Mouse (Mus musculus): ENCODE results near the gene Cltb. TPM values are rescaled to one million over a fixed set of nuclear protein-coding genes. Genes with fewer than 3 reads are reported as not detected.

Gene Cltb
- total and polyA plus RNA-seq, 2 experiments from 2014 or later: 256 to 328 TPM

GRCm38 (mm10) chr13:54564232-54565200, 46.6 kb downstream of the Cltb start:
- peak; percentile 73 for ATAC-seq (ENCODE audit: low FRiP score)
- H3K4me2 ChIP-seq (ENCODE audit: low read depth, low read length, poor library complexity, severe bottlenecking): peak overlapping the region; percentile 79

DNA sequence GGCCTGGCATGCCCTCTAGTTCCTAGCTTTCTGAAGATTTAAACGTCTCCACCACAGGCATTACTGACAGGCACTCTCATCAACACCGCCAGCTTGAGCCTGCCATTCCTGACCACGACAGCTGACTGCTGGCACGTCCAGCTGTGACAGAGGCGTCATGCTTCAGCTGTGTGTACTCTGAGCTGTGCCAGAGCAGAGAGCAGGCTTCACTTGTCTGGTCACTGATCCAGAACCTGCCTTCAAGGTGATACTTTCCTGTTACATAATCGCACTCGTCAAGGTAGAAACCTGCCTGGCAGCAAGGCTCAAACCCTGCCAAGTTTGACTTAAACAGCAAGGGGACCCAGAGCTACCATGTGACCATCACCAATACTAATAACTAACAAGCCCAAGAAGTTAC, 48.6 kb downstream of the Cltb start:
- Histone ChIP-seq H3K4me1 (ENCODE audit: insufficient read depth, low read length) (no peaks in the 10 kb centered on the region), H3K4me2 (ENCODE audit: low read depth, low read length, poor library complexity, severe bottlenecking) (no peak overlapping the region), H3K27me3 (ENCODE audit: insufficient read depth, low read length) (no peaks in the 10 kb centered on the region), H3K36me3 (ENCODE audit: insufficient read depth, low read length) (peaks cover 38% of the 10 kb centered on the region), H3K9me3 (ENCODE audit: low read length) (no peaks in the 10 kb centered on the region), H3K27ac (ENCODE audit: low read depth, low read length) (no peak overlapping the region), H3K4me3 (ENCODE audit: low read depth, low read length) (no peak overlapping the region), H3K9ac (replicated peaks; ENCODE audit: low read length, poor library complexity, severe bottlenecking) (no peak overlapping the region)
- ATAC-seq (ENCODE audit: low FRiP score) (no peak), DNase-seq (ENCODE audit: low spot score) (no peak)
- WGBS: 77% methylated on average over 7 of the region's 7 CpGs
- TF ChIP-seq CTCF (IDR thresholded peaks at IDR 0.05): no peak

More at GRCm38 (mm10) chr13:54564232-54565200, 46.6 kb downstream of the Cltb start:
- H3K36me3 ChIP-seq (ENCODE audit: insufficient read depth, low read length): peaks cover 23% of the 10 kb centered on the region
- 12% methylated on average over 44 of the region's 45 CpGs for WGBS
- no peaks in the 10 kb centered on the region for H3K9me3 ChIP-seq (ENCODE audit: low read length)
- H3K4me1 ChIP-seq (ENCODE audit: insufficient read depth, low read length): no peaks in the 10 kb centered on the region
- no peak for TF ChIP-seq CTCF (IDR thresholded peaks at IDR 0.05)
- peak overlapping the region; percentile 97 for H3K9ac ChIP-seq (replicated peaks; ENCODE audit: low read length, poor library complexity, severe bottlenecking)
- H3K4me3 ChIP-seq (ENCODE audit: low read depth, low read length): peak overlapping the region; percentile 94
- DNase-seq (ENCODE audit: low spot score): peak; percentile 27
- no peaks in the 10 kb centered on the region for H3K27me3 ChIP-seq (ENCODE audit: insufficient read depth, low read length)
- peak overlapping the region; percentile 87 for H3K27ac ChIP-seq (ENCODE audit: low read depth, low read length)

DNA sequence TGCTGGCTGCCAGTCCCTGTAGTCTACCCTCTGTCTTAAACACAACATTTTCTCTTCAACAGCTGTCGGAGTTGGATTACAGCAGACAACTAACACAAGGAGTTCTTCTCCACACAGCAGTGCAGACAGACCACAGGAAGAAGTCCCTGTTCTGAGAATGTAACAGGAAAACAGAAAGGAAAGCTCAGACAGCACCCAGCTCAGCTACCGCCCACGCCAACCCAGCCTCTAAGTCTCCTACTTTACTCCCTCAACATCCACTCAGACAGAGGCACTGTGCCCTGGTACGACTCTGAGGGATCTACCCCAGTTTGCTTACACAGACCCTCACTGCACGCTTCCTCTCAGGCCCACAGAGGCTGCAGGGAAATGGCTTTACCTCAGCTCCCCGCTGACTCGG, 50.5 kb downstream of the Cltb start:
- no peaks in the 10 kb centered on the region for H3K27me3 ChIP-seq (ENCODE audit: insufficient read depth, low read length)
- H3K27ac ChIP-seq (ENCODE audit: low read depth, low read length): no peak overlapping the region
- no peak overlapping the region for H3K4me3 ChIP-seq (ENCODE audit: low read depth, low read length)
- ATAC-seq (ENCODE audit: low FRiP score) (no peak), DNase-seq (ENCODE audit: low spot score) (no peak)
- H3K9ac ChIP-seq (replicated peaks; ENCODE audit: low read length, poor library complexity, severe bottlenecking): no peak overlapping the region
- H3K4me1 ChIP-seq (ENCODE audit: insufficient read depth, low read length): no peaks in the 10 kb centered on the region
- no peak for TF ChIP-seq CTCF (IDR thresholded peaks at IDR 0.05)
- H3K36me3 ChIP-seq (ENCODE audit: insufficient read depth, low read length): peaks cover 53% of the 10 kb centered on the region
- WGBS: 94% methylated on average over 7 of the region's 7 CpGs
- no peaks in the 10 kb centered on the region for H3K9me3 ChIP-seq (ENCODE audit: low read length)
- no peak overlapping the region for H3K4me2 ChIP-seq (ENCODE audit: low read depth, low read length, poor library complexity, severe bottlenecking)

DNA sequence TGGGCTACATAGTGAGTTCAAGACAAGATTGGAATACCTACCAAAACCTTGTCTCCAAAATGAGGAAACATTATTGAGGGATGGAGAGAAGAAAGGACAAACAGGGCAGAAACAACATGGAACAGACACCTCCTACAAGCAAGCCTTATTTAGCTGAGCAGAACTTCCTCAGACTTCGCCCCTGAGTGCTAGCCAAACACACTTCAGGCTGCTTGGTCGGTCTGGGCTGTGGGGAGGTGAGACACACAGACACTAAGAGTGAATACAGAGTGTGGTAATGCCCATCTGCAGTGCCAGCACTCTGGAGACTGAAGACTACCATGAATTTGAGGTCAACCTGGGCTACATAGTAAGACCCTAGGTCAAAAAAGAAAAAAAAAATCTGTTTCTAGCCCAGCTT, 51.5 kb downstream of the Cltb start:
- 100% methylated on average over 2 of the region's 2 CpGs for WGBS
- TF ChIP-seq CTCF (IDR thresholded peaks at IDR 0.05): no peak

GRCm38 (mm10) chr13:54557652-54558051, 53.5 kb downstream of the Cltb start:
- no peaks in the 10 kb centered on the region for H3K27me3 ChIP-seq (ENCODE audit: insufficient read depth, low read length)
- no peak overlapping the region for H3K9ac ChIP-seq (replicated peaks; ENCODE audit: low read length, poor library complexity, severe bottlenecking)
- H3K4me3 ChIP-seq (ENCODE audit: low read depth, low read length): no peak overlapping the region
- no peak overlapping the region for H3K27ac ChIP-seq (ENCODE audit: low read depth, low read length)
- ATAC-seq (ENCODE audit: low FRiP score) (no peak), DNase-seq (ENCODE audit: low spot score) (no peak)
- TF ChIP-seq CTCF (IDR thresholded peaks at IDR 0.05): no peak
- H3K36me3 ChIP-seq (ENCODE audit: insufficient read depth, low read length): peaks cover 70% of the 10 kb centered on the region
- H3K9me3 ChIP-seq (ENCODE audit: low read length): no peaks in the 10 kb centered on the region
- 94% methylated on average over 1 of the region's 1 CpGs for WGBS
- no peak overlapping the region for H3K4me2 ChIP-seq (ENCODE audit: low read depth, low read length, poor library complexity, severe bottlenecking)
- H3K4me1 ChIP-seq (ENCODE audit: insufficient read depth, low read length): no peaks in the 10 kb centered on the region

More for the DNA sequence above, 51.5 kb downstream of the Cltb start:
- H3K4me2 ChIP-seq (ENCODE audit: low read depth, low read length, poor library complexity, severe bottlenecking): no peak overlapping the region
- no peaks in the 10 kb centered on the region for H3K27me3 ChIP-seq (ENCODE audit: insufficient read depth, low read length)
- no peak for ATAC-seq (ENCODE audit: low FRiP score)
- H3K4me3 ChIP-seq (ENCODE audit: low read depth, low read length): no peak overlapping the region
- peaks cover 53% of the 10 kb centered on the region for H3K36me3 ChIP-seq (ENCODE audit: insufficient read depth, low read length)
- no peak overlapping the region for H3K9ac ChIP-seq (replicated peaks; ENCODE audit: low read length, poor library complexity, severe bottlenecking)
- no peak overlapping the region for H3K27ac ChIP-seq (ENCODE audit: low read depth, low read length)
- DNase-seq (ENCODE audit: low spot score): no peak
- no peaks in the 10 kb centered on the region for H3K4me1 ChIP-seq (ENCODE audit: insufficient read depth, low read length)
- no peaks in the 10 kb centered on the region for H3K9me3 ChIP-seq (ENCODE audit: low read length)

DNA sequence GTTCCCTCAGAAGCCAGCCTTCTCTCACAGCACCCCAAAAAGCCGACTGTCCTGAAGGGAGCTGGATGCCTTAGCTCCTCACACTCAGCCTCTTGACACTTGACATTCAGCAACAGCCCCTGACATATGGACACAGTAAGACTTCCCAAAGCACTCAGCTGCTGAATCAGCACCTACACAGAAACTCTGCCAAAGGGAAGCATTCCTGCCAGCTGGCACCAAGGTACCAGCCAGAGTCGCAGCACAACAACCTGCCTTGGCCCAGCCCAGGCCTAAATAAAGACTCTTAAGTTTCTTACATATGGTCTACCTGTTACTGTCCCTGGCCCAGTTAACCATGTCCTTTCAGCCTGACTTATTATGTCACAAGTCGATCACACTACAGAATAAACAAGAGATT, 54.3 kb downstream of the Cltb start:
- H3K4me1 ChIP-seq (ENCODE audit: insufficient read depth, low read length): no peaks in the 10 kb centered on the region
- no peaks in the 10 kb centered on the region for H3K27me3 ChIP-seq (ENCODE audit: insufficient read depth, low read length)
- H3K27ac ChIP-seq (ENCODE audit: low read depth, low read length): no peak overlapping the region
- WGBS: 86% methylated on average over 3 of the region's 3 CpGs
- ATAC-seq (ENCODE audit: low FRiP score) (no peak), DNase-seq (ENCODE audit: low spot score) (peak; percentile 32)
- H3K36me3 ChIP-seq (ENCODE audit: insufficient read depth, low read length): peaks cover 66% of the 10 kb centered on the region
- H3K9me3 ChIP-seq (ENCODE audit: low read length): no peaks in the 10 kb centered on the region
- no peak overlapping the region for H3K4me3 ChIP-seq (ENCODE audit: low read depth, low read length)
- H3K4me2 ChIP-seq (ENCODE audit: low read depth, low read length, poor library complexity, severe bottlenecking): no peak overlapping the region
- H3K9ac ChIP-seq (replicated peaks; ENCODE audit: low read length, poor library complexity, severe bottlenecking): no peak overlapping the region
- no peak for TF ChIP-seq CTCF (IDR thresholded peaks at IDR 0.05)
